Mouse (Mus musculus) ES-Bruce4 (cell line): ENCODE results near the gene Rap1gap2.

Experiments
- EP300 ChIP-seq: IDR thresholded peaks from 2 replicates; pipeline ENCODE4 v1.6.1; 2011; ENCODE audit warnings: low read depth, low read length; ENCODE audit not compliant: insufficient read depth
- POLR2A ChIP-seq: IDR thresholded peaks from one replicate; pipeline ENCODE4 v1.8.1; 2011; ENCODE audit warnings: low read length; ENCODE audit not compliant: insufficient read depth

DNA sequence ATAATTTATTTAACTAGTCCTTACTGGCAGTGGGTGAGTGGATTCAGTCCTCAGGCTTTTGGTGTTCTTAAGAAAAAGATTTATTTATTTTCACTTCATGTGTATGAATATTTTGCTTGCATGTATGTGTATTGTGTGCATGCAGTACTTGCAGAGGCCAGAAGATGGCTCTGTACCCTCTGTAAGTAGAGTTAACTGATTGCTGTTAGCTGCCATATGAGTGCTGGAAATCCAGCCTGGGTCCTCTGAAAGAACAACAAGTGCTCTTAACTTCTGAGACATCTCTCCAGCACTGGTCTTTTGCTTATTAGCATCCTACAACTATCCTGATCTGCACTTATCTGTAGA lies 12.8 kb downstream of the Rap1gap2 start:
- TF ChIP-seq EP300 (no peak), POLR2A (no peak)
